Mouse (Mus musculus): ENCODE data around the gene Gucy2d. TPM values are rescaled to one million over a fixed set of nuclear protein-coding genes. Genes with fewer than 3 reads are reported as not detected.

Gene Gucy2d
- polyA plus RNA-seq, 1 experiment from 2014 or later = 0.12 TPM

DNA sequence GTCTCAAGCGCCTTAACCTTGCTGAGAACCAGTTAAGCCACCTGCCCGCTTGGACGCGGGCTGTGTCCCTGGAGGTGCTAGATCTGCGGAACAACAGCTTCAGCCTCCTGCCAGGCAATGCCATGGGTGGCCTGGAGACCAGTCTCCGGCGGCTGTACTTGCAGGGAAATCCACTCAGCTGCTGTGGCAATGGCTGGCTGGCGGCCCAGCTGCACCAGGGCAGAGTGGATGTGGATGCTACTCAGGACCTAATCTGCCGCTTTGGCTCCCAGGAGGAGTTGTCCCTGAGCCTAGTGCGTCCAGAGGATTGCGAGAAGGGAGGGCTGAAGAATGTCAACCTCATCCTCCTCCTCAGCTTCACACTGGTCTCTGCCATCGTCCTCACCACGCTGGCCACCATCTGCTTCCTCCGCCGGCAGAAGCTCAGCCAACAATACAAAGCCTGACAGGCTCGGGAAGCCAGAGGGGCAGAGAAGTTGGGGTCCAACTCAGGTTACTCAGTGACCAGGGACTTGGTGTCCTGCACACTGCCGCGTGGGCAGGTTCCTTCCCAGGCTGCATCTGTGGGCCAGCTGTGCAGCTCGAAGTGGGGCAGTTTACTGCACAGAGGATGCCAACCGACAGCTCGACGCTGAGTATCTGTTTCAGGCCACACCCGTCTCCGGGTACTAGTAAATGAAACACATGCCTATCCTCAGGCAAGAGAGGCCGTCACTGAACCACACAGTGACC, 59.5 kb downstream of the Gucy2d start:
- ATAC-seq (ENCODE audit: insufficient read depth, low FRiP score) = no peak
- Histone ChIP-seq H3K4me1 (ENCODE audit: control insufficient read depth, insufficient read depth, low read length) (peaks cover 27% of the 10 kb centered on the region), H3K27me3 (ENCODE audit: control insufficient read depth, insufficient read depth, low read length) (no peaks in the 10 kb centered on the region), H3K36me3 (ENCODE audit: control insufficient read depth, insufficient read depth, low read length) (no peaks in the 10 kb centered on the region), H3K4me2 (ENCODE audit: low read depth, low read length) (no peak overlapping the region), H3K9ac (ENCODE audit: low read length) (0 out of 2 replicates have a peak overlapping the region, but pooled peaks have one; percentile 12), H3K27ac (ENCODE audit: low read length) (peak overlapping the region; percentile 68), H3K9me3 (replicated peaks; ENCODE audit: control insufficient read depth, low read length) (no peaks in the 10 kb centered on the region), H3K4me3 (replicated peaks; ENCODE audit: low read length) (no peak overlapping the region)
- WGBS = 71% methylated on average over 25 of the region's 25 CpGs

DNA sequence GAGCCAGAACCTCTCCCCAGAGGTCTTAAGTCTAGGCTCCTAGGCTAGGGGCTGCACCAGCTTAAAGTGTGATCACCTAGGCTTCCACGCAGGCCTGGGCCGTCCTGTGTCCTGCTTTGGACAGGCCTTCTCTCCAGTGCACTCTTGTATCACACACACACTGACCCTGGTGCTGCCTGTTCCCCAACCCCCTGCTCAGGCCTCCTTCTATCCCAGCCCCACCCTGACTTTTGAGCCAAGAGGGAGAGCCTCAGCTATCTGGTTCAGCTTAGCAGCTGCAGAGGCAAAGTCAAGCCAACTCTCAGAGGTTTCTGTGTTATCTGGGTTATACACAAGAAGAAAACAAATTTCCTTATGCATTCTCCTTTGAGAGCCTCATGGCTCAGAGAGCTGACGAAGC, 60.3 kb downstream of the Gucy2d start:
- peak overlapping the region; percentile 68 for H3K27ac ChIP-seq (ENCODE audit: low read length)
- H3K4me1 ChIP-seq (ENCODE audit: control insufficient read depth, insufficient read depth, low read length) = peaks cover 27% of the 10 kb centered on the region
- ATAC-seq (ENCODE audit: insufficient read depth, low FRiP score) = 0 out of 2 replicates have a peak, but pooled peaks have one; percentile 18
- H3K4me3 ChIP-seq (replicated peaks; ENCODE audit: low read length) = no peak overlapping the region
- H3K9ac ChIP-seq (ENCODE audit: low read length) = 0 out of 2 replicates have a peak overlapping the region, but pooled peaks have one; percentile 4
- H3K9me3 ChIP-seq (replicated peaks; ENCODE audit: control insufficient read depth, low read length) = no peaks in the 10 kb centered on the region
- H3K36me3 ChIP-seq (ENCODE audit: control insufficient read depth, insufficient read depth, low read length) = no peaks in the 10 kb centered on the region
- WGBS = 66% methylated on average over 3 of the region's 3 CpGs
- H3K4me2 ChIP-seq (ENCODE audit: low read depth, low read length) = no peak overlapping the region
- H3K27me3 ChIP-seq (ENCODE audit: control insufficient read depth, insufficient read depth, low read length) = no peaks in the 10 kb centered on the region

DNA sequence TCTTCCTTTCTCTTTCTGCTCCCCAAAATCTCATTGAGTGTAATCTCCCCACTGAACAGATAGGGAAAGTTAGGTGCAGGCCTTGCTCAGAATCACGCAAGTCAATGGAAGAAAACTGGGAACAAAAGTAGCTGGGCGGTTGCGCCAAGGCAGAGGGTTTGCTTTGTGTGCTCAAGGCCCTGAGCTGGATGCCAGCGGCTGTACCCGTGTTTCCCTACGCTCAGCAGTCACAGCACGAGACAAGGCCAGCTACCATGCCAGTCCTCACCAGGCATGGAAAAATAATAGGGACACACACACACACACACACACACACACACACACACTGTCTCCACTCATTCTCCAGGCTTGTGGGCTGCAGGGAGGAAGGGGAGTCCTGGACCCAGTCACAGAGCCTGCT, 60.9 kb downstream of the Gucy2d start:
- H3K4me1 ChIP-seq (ENCODE audit: control insufficient read depth, insufficient read depth, low read length) = peaks cover 33% of the 10 kb centered on the region
- no peak overlapping the region for H3K9ac ChIP-seq (ENCODE audit: low read length)
- no peak overlapping the region for H3K4me3 ChIP-seq (replicated peaks; ENCODE audit: low read length)
- 89% methylated on average over 7 of the region's 7 CpGs for WGBS
- no peak for ATAC-seq (ENCODE audit: insufficient read depth, low FRiP score)
- peak overlapping the region; percentile 19; the same call in 1 of the 2 replicates for H3K27ac ChIP-seq (ENCODE audit: low read length)
- H3K27me3 ChIP-seq (ENCODE audit: control insufficient read depth, insufficient read depth, low read length) = no peaks in the 10 kb centered on the region
- H3K36me3 ChIP-seq (ENCODE audit: control insufficient read depth, insufficient read depth, low read length) = no peaks in the 10 kb centered on the region
- H3K4me2 ChIP-seq (ENCODE audit: low read depth, low read length) = no peak overlapping the region
- H3K9me3 ChIP-seq (replicated peaks; ENCODE audit: control insufficient read depth, low read length) = no peaks in the 10 kb centered on the region

DNA sequence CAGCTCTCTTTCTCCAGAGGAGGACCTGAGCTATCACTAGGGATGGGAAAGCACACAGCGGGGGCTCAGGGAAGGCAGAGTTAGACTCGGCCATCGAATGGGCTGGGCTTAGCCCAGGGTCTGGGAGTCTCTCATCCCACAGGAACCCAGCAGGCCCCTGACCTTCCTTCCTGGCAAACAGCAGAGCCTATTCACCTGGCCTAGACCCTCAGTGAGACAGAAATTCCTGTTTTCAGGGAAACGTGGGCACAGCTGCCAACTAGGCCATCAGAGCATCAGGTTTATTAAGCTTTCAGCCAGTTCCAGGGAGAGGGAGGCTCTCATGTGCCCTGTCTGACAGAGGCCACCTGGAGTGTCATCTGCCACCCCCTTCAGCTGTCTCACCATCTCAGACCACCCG, 62.7 kb downstream of the Gucy2d start:
- H3K27me3 ChIP-seq (ENCODE audit: control insufficient read depth, insufficient read depth, low read length) = no peaks in the 10 kb centered on the region
- peak overlapping the region; percentile 38; the same call in 1 of the 2 replicates for H3K9ac ChIP-seq (ENCODE audit: low read length)
- H3K9me3 ChIP-seq (replicated peaks; ENCODE audit: control insufficient read depth, low read length) = no peaks in the 10 kb centered on the region
- no peaks in the 10 kb centered on the region for H3K36me3 ChIP-seq (ENCODE audit: control insufficient read depth, insufficient read depth, low read length)
- peak overlapping the region; percentile 94 for H3K27ac ChIP-seq (ENCODE audit: low read length)
- H3K4me3 ChIP-seq (replicated peaks; ENCODE audit: low read length) = no peak overlapping the region
- 44% methylated on average over 5 of the region's 5 CpGs for WGBS
- H3K4me1 ChIP-seq (ENCODE audit: control insufficient read depth, insufficient read depth, low read length) = peaks cover 34% of the 10 kb centered on the region
- ATAC-seq (ENCODE audit: insufficient read depth, low FRiP score) = no peak
- H3K4me2 ChIP-seq (ENCODE audit: low read depth, low read length) = no peak overlapping the region

DNA sequence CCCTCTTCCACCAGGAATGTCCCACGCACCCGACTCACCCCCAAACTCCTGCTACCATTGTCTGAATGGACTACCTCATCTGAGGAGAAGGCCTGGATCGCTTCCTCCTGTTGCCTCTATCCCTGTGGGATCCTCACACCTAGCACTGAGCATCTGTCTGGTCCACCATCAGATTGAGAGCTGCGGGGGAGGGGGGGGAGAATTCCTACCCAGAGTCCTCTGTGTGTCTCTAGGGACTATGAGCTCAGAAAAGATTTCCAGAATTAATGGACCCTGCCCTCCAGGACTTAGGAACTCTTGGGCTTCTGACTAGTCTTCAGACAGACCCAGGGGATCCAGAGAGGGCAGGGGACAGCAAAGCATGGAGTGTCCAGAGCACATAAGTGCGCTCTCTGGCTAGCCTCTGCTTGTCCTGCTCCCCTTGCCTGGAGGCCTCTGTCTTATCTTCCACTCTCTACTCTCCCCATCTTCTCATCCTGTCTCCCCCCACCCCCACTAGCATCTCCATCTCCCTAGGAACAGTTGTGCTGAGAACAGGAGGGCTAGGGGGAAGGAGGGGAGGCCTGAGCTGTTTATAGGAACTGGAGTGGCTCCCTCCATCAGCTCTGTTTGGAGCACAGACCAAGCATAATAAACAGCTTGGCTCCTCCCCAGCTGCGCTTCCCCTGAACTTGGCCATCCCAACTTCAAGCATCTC, 63.9 kb downstream of the Gucy2d start:
- peak; percentile 79 for ATAC-seq (ENCODE audit: insufficient read depth, low FRiP score)
- WGBS = 54% methylated on average over 6 of the region's 6 CpGs
- peak overlapping the region; percentile 94 for H3K27ac ChIP-seq (ENCODE audit: low read length)

DNA sequence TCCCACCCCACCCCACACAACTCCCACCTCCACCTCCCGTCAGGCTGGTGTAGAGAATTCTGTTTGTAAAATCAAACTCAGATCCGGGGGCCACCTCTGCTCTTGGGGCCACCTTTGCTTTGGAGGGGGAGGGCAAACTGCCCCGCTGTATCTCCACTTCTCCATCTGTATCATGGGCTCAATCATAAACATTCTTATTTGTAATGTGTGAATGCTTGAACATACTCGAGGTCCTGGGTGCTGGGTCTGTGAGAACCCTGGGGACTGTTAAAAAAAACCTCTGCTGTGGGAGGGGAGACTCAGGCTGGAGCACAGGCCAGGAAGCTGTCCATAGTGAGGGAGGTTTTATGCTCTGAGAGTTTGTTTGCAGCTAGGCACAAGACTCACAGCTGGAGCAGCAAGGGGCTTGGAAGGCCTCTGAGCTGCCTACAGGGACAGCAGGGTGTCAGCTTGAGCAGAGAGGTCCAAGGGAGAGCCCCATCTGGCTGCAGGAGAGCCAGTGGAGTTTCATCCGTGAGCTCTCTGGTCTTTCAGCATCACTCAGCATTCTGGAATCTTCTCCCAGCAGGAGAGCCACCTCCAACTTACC, 64.6 kb downstream of the Gucy2d start:
- ATAC-seq (ENCODE audit: insufficient read depth, low FRiP score) = peak; percentile 79
- H3K4me2 ChIP-seq (ENCODE audit: low read depth, low read length) = no peak overlapping the region
- H3K27me3 ChIP-seq (ENCODE audit: control insufficient read depth, insufficient read depth, low read length) = no peaks in the 10 kb centered on the region
- H3K9ac ChIP-seq (ENCODE audit: low read length) = peak overlapping the region; percentile 49; the same call in 1 of the 2 replicates
- 20% methylated on average over 5 of the region's 5 CpGs for WGBS
- H3K27ac ChIP-seq (ENCODE audit: low read length) = peak overlapping the region; percentile 94
- peaks cover 33% of the 10 kb centered on the region for H3K4me1 ChIP-seq (ENCODE audit: control insufficient read depth, insufficient read depth, low read length)
- no peaks in the 10 kb centered on the region for H3K9me3 ChIP-seq (replicated peaks; ENCODE audit: control insufficient read depth, low read length)
- H3K36me3 ChIP-seq (ENCODE audit: control insufficient read depth, insufficient read depth, low read length) = no peaks in the 10 kb centered on the region
- H3K4me3 ChIP-seq (replicated peaks; ENCODE audit: low read length) = no peak overlapping the region

More for the DNA sequence above, 63.9 kb downstream of the Gucy2d start:
- no peak overlapping the region for H3K4me3 ChIP-seq (replicated peaks; ENCODE audit: low read length)
- no peak overlapping the region for H3K4me2 ChIP-seq (ENCODE audit: low read depth, low read length)
- no peaks in the 10 kb centered on the region for H3K9me3 ChIP-seq (replicated peaks; ENCODE audit: control insufficient read depth, low read length)
- H3K27me3 ChIP-seq (ENCODE audit: control insufficient read depth, insufficient read depth, low read length) = no peaks in the 10 kb centered on the region
- no peak overlapping the region for H3K9ac ChIP-seq (ENCODE audit: low read length)
- peaks cover 34% of the 10 kb centered on the region for H3K4me1 ChIP-seq (ENCODE audit: control insufficient read depth, insufficient read depth, low read length)
- no peaks in the 10 kb centered on the region for H3K36me3 ChIP-seq (ENCODE audit: control insufficient read depth, insufficient read depth, low read length)

DNA sequence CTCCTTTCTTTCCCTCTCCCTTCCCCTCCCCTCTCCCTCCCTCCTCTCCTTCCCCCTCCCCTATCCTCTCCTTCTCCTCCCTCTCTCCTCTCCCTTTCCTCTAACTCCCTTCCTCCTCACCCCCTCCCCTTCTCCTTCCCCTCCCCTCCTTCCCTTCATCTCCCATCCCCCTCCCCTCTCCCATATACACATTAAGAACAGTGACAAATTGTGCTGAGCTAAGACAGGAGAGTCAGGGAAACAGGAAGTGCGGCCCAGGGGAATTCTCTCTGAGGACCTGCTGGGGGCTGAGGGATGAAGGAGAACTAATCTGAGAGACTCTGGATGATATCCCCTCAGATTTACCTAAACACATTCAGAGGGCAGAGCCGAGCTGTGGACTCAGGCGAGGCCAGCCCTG, 65.4 kb downstream of the Gucy2d start:
- Histone ChIP-seq H3K4me2 (ENCODE audit: low read depth, low read length) (no peak overlapping the region), H3K4me3 (replicated peaks; ENCODE audit: low read length) (no peak overlapping the region), H3K4me1 (ENCODE audit: control insufficient read depth, insufficient read depth, low read length) (peaks cover 27% of the 10 kb centered on the region), H3K27me3 (ENCODE audit: control insufficient read depth, insufficient read depth, low read length) (no peaks in the 10 kb centered on the region), H3K9ac (ENCODE audit: low read length) (no peak overlapping the region), H3K27ac (ENCODE audit: low read length) (peak overlapping the region; percentile 94), H3K9me3 (replicated peaks; ENCODE audit: control insufficient read depth, low read length) (no peaks in the 10 kb centered on the region), H3K36me3 (ENCODE audit: control insufficient read depth, insufficient read depth, low read length) (no peaks in the 10 kb centered on the region)
- ATAC-seq (ENCODE audit: insufficient read depth, low FRiP score) = no peak
- 25% methylated on average over 3 of the region's 3 CpGs for WGBS

DNA sequence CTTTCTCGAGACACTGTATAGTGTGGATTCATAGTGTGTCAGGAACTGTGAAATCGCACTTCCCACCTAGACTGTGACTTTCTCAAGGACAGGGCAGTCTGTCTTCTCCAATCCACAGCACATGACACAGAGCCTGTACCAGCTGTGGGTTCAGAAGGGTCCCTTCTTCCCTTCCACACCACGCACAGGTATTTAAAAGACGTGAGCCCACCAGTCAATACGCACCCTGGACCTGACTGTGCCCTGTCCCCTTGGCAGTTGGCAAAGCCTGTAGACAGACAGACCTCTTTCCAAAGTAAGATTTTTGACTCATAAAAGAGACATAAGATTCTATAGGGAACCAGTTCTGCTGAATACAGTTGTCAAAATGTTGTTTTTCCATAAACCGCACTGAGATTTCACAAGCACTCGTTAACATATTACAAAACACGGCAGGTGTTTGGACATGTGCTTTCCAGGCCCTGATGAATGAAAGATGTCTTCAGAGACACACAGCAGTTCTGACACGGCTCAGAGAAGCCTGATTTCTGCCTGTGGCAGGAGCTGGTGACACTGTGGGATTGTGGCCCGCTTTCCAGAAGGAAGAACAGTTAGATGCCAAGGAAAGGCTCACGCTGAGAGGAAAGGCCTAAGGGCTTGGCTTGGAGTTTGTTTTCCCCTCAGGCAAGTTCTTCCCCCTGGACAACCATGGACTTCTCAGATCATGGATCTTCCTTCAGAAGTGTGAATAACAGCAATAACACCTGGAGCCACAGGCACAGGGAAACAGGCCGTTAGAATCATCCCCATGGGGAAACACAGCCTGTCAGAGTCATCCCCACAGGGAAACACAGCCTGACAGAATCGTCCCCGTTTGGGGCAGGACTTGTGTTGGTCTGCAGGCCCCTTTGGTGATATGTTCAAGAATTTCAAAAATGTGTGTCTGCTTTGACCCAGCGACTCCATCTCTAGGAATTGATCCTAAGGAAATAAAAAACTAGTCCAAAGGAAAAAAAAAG, 71.0 kb downstream of the Gucy2d start:
- no peaks in the 10 kb centered on the region for H3K9me3 ChIP-seq (replicated peaks; ENCODE audit: control insufficient read depth, low read length)
- H3K9ac ChIP-seq (ENCODE audit: low read length) = no peak overlapping the region
- no peak overlapping the region for H3K4me2 ChIP-seq (ENCODE audit: low read depth, low read length)
- H3K27ac ChIP-seq (ENCODE audit: low read length) = peak overlapping the region; percentile 70; the same call in 1 of the 2 replicates
- H3K27me3 ChIP-seq (ENCODE audit: control insufficient read depth, insufficient read depth, low read length) = no peaks in the 10 kb centered on the region
- H3K4me1 ChIP-seq (ENCODE audit: control insufficient read depth, insufficient read depth, low read length) = peaks cover 5% of the 10 kb centered on the region; the same call in 1 of the 2 replicates
- no peak overlapping the region for H3K4me3 ChIP-seq (replicated peaks; ENCODE audit: low read length)
- ATAC-seq (ENCODE audit: insufficient read depth, low FRiP score) = no peak
- WGBS = 61% methylated on average over 15 of the region's 15 CpGs
- no peaks in the 10 kb centered on the region for H3K36me3 ChIP-seq (ENCODE audit: control insufficient read depth, insufficient read depth, low read length)
